Mouse (Mus musculus) lung, embryonic 16.5 days (tissue): ENCODE data around the gene Slc36a3. TPM values are rescaled to one million over a fixed set of nuclear protein-coding genes. Genes with fewer than 3 reads are reported as not detected.
"Not testable (repeated sequence)": the region's sequence is repeated elsewhere in the genome, so short reads cannot be mapped to it uniquely, and the experiment has no call there.

ENCODE experiments used
- ATAC-seq: fragments of 200-750 bp; cut with Nextera tagmentation; 2 replicates; pipeline ENCODE4 v1.8.0; 2017; ENCODE audit warnings: low read depth, mild to moderate bottlenecking, moderate library complexity
- H3K27ac ChIP-seq: fragments of 300-500 bp; sonication (generic); 2 replicates; pipeline ENCODE4 v1.5.1; 2014; ENCODE audit warnings: mild to moderate bottlenecking, control low read depth, low read length
- H3K27me3 ChIP-seq: fragments of 300-500 bp; sonication (generic); 2 replicates; pipeline ENCODE4 v1.6.1; 2014; ENCODE audit warnings: low read depth, low read length, mixed read lengths; ENCODE audit not compliant: control insufficient read depth, insufficient read depth
- H3K36me3 ChIP-seq: fragments of 300-500 bp; sonication (generic); 2 replicates; pipeline ENCODE4 v1.6.1; 2014; ENCODE audit warnings: low read length; ENCODE audit not compliant: control insufficient read depth, insufficient read depth
- H3K4me1 ChIP-seq: fragments of 300-500 bp; sonication (generic); replicated peaks from 2 replicates; pipeline ENCODE4 v1.6.1; 2014; ENCODE audit warnings: low read length, mixed read lengths; ENCODE audit not compliant: control insufficient read depth, insufficient read depth
- H3K4me2 ChIP-seq: fragments of 300-500 bp; sonication (generic); 2 replicates; pipeline ENCODE4 v1.6.1; 2014; ENCODE audit warnings: low read depth, low read length, control low read depth
- H3K4me3 ChIP-seq: fragments of 300-500 bp; sonication (generic); 2 replicates; pipeline ENCODE4 v1.5.1; 2014; ENCODE audit warnings: mild to moderate bottlenecking, low read length, control low read depth
- H3K9ac ChIP-seq: fragments of 300-500 bp; sonication (generic); 2 replicates; pipeline ENCODE4 v1.6.1; 2014; ENCODE audit warnings: low read length, control low read depth
- H3K9me3 ChIP-seq: fragments of 300-500 bp; sonication (generic); 2 replicates; pipeline ENCODE4 v1.6.1; 2016; ENCODE audit warnings: low read length; ENCODE audit not compliant: control insufficient read depth
- WGBS: fragments of 180-500 bp; shearing (Covaris S2); extraction: QIAGEN DNeasy Blood & Tissue Kit; methylation state at CpG from one replicate; pipeline ENCODE4 v1.1.7; 2014; 5-methylcytosine and 5-hydroxymethylcytosine counted together
- polyA plus RNA-seq: library from polyadenylated mRNA; unstranded; fragments of >200 nt; fragmentation: Nextera tagmentation; extraction: Ambion mirVana; gene quantifications from 2 replicates; pipeline ENCODE4 v1.2.1, GENCODE M21; 2015

Gene Slc36a3
- polyA plus RNA-seq, 1 experiment from 2014 or later: not detected

- WGBS: 77% methylated on average over 4 of the region's 4 CpGs
- H3K9me3 ChIP-seq: not testable (repeated sequence)
These were observed 55.2 kb downstream of the Slc36a3 start for GRCm38 (mm10) chr11:55096296-55096695.

GRCm38 (mm10) chr11:55093096-55093495 lies 58.4 kb downstream of the Slc36a3 start:
- no peaks in the 10 kb centered on the region for H3K36me3 ChIP-seq
- no peak overlapping the region for H3K27ac ChIP-seq
- no peaks in the 10 kb centered on the region for H3K9me3 ChIP-seq
- no peak overlapping the region for H3K4me2 ChIP-seq
- H3K27me3 ChIP-seq: no peaks in the 10 kb centered on the region
- 0 out of 2 replicates have a peak, but pooled peaks cover 2% of the 10 kb centered on the region for H3K4me1 ChIP-seq
- no peak overlapping the region for H3K9ac ChIP-seq
- no peak for ATAC-seq
- 62% methylated on average over 7 of the region's 7 CpGs for WGBS
- H3K4me3 ChIP-seq: no peak overlapping the region

More at GRCm38 (mm10) chr11:55096296-55096695, 55.2 kb downstream of the Slc36a3 start:
- H3K9ac ChIP-seq, H3K4me2 ChIP-seq, H3K4me1 ChIP-seq, H3K27ac ChIP-seq, H3K4me3 ChIP-seq, H3K36me3 ChIP-seq, ATAC-seq, H3K27me3 ChIP-seq: not testable (repeated sequence)

- Histone ChIP-seq H3K4me3 (no peak overlapping the region), H3K27ac (no peak overlapping the region), H3K4me1 (no peaks in the 10 kb centered on the region), H3K9ac (no peak overlapping the region), H3K36me3 (no peaks in the 10 kb centered on the region), H3K9me3 (no peaks in the 10 kb centered on the region), H3K4me2 (no peak overlapping the region), H3K27me3 (no peaks in the 10 kb centered on the region)
- no peak for ATAC-seq
- 54% methylated on average over 2 of the region's 2 CpGs for WGBS
These were observed 61.6 kb downstream of the Slc36a3 start for GRCm38 (mm10) chr11:55089892-55090291.

- 0 out of 2 replicates have a peak, but pooled peaks have one; percentile 28 for ATAC-seq
These were observed 64.5 kb downstream of the Slc36a3 start for GRCm38 (mm10) chr11:55087006-55087405.

GRCm38 (mm10) chr11:55085396-55085795 lies 66.1 kb downstream of the Slc36a3 start:
- Histone ChIP-seq H3K27me3 (no peaks in the 10 kb centered on the region), H3K36me3 (no peaks in the 10 kb centered on the region), H3K9ac (no peak overlapping the region), H3K9me3 (no peaks in the 10 kb centered on the region), H3K27ac (0 out of 2 replicates have a peak overlapping the region, but pooled peaks have one; percentile 23), H3K4me2 (no peak overlapping the region), H3K4me3 (no peak overlapping the region), H3K4me1 (no peaks in the 10 kb centered on the region)
- 32% methylated on average over 5 of the region's 5 CpGs for WGBS
- ATAC-seq: 0 out of 2 replicates have a peak, but pooled peaks have one; percentile 36

More at GRCm38 (mm10) chr11:55087006-55087405, 64.5 kb downstream of the Slc36a3 start:
- H3K27me3 ChIP-seq: no peaks in the 10 kb centered on the region
- WGBS: 7% methylated on average over 10 of the region's 10 CpGs
- no peak overlapping the region for H3K4me3 ChIP-seq
- H3K9me3 ChIP-seq: no peaks in the 10 kb centered on the region
- H3K9ac ChIP-seq: no peak overlapping the region
- no peak overlapping the region for H3K4me2 ChIP-seq
- no peak overlapping the region for H3K27ac ChIP-seq
- H3K4me1 ChIP-seq: no peaks in the 10 kb centered on the region
- no peaks in the 10 kb centered on the region for H3K36me3 ChIP-seq

- 71% methylated on average over 4 of the region's 4 CpGs for WGBS
- H3K4me2 ChIP-seq: no peak overlapping the region
- H3K4me1 ChIP-seq: no peaks in the 10 kb centered on the region
- no peaks in the 10 kb centered on the region for H3K36me3 ChIP-seq
- no peaks in the 10 kb centered on the region; the same call in 1 of the 2 replicates for H3K9me3 ChIP-seq
- H3K27me3 ChIP-seq: no peaks in the 10 kb centered on the region
- no peak overlapping the region for H3K27ac ChIP-seq
- no peak for ATAC-seq
- H3K4me3 ChIP-seq: no peak overlapping the region
- H3K9ac ChIP-seq: no peak overlapping the region
These were observed 66.9 kb downstream of the Slc36a3 start for GRCm38 (mm10) chr11:55084629-55085028.

GRCm38 (mm10) chr11:55081206-55081605 lies 70.3 kb downstream of the Slc36a3 start:
- no peak overlapping the region for H3K27ac ChIP-seq
- H3K4me2 ChIP-seq: no peak overlapping the region
- WGBS: 77% methylated on average over 9 of the region's 9 CpGs
- H3K4me1 ChIP-seq: peaks cover 14% of the 10 kb centered on the region
- H3K9me3 ChIP-seq: no peaks in the 10 kb centered on the region; the same call in 1 of the 2 replicates
- no peak overlapping the region for H3K4me3 ChIP-seq
- ATAC-seq: no peak
- H3K36me3 ChIP-seq: no peaks in the 10 kb centered on the region
- H3K27me3 ChIP-seq: no peaks in the 10 kb centered on the region
- no peak overlapping the region for H3K9ac ChIP-seq

GRCm38 (mm10) chr11:55079180-55079579 lies 72.3 kb downstream of the Slc36a3 start:
- no peak overlapping the region for H3K4me3 ChIP-seq
- no peaks in the 10 kb centered on the region; the same call in 1 of the 2 replicates for H3K9me3 ChIP-seq
- H3K36me3 ChIP-seq: no peaks in the 10 kb centered on the region
- H3K27ac ChIP-seq: no peak overlapping the region
- no peaks in the 10 kb centered on the region for H3K27me3 ChIP-seq
- ATAC-seq: no peak
- WGBS: 90% methylated on average over 4 of the region's 4 CpGs
- H3K9ac ChIP-seq: no peak overlapping the region
- H3K4me2 ChIP-seq: no peak overlapping the region
- peaks cover 18% of the 10 kb centered on the region for H3K4me1 ChIP-seq

- no peak overlapping the region for H3K4me3 ChIP-seq
- peak overlapping the region; percentile 66 for H3K9ac ChIP-seq
- H3K4me1 ChIP-seq: peaks cover 18% of the 10 kb centered on the region
- ATAC-seq: no peak
- no peak overlapping the region for H3K27ac ChIP-seq
- no peaks in the 10 kb centered on the region; the same call in 1 of the 2 replicates for H3K9me3 ChIP-seq
- H3K36me3 ChIP-seq: no peaks in the 10 kb centered on the region
- H3K27me3 ChIP-seq: no peaks in the 10 kb centered on the region
- 44% methylated on average over 3 of the region's 3 CpGs for WGBS
- H3K4me2 ChIP-seq: no peak overlapping the region
These were observed 73.0 kb downstream of the Slc36a3 start for GRCm38 (mm10) chr11:55078502-55078901.
